Mouse (Mus musculus) gastrocnemius, adult 8-10 months (tissue): ENCODE measurements around the gene Pdgfb. TPM values are rescaled to one million over a fixed set of nuclear protein-coding genes. Genes with fewer than 3 reads are reported as not detected.

Experiments
- DNase-seq, 2 experiments: peaks; one replicate each; pipeline ENCODE4 v3.0.0; 2022; ENCODE audit warnings: low spot score in 2 of 2
- total RNA-seq, 4 experiments: library from RNA; stranded (reverse); gene quantifications; 2 replicates each; pipeline ENCODE4 v1.2.4; 2022

Gene Pdgfb
- total RNA-seq, 4 experiments from 2014 or later: 8.3 to 16.9 (median 12.9) TPM

DNA sequence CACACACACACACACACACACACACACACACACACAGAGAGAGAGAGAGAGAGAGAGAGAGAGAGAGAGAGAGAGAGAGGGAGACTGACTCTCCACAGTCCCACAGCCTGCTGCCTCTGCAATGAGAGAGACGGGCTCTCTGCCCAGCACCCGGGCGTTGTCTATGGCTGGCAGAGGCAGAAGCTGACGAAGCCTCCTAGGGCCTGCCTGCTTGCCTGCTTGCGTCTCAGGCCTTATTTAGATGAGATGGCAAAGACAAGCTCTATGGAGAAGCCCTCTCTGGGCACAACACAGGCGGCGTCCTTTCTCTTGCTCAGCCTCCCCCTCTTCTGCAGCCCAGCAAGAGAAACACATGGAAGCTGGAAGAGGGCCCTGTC lies 4.6 kb downstream of the Pdgfb start:
- DNase-seq: peak; percentile 72 to 79

GRCm38 (mm10) chr15:80009421-80010181 lies 5.2 kb downstream of the Pdgfb start:
- peak in 1 of 2 experiments; percentile 54 for DNase-seq

GRCm38 (mm10) chr15:80008461-80008860 lies 6.3 kb downstream of the Pdgfb start:
- DNase-seq: peak in 1 of 2 experiments; percentile 11

DNA sequence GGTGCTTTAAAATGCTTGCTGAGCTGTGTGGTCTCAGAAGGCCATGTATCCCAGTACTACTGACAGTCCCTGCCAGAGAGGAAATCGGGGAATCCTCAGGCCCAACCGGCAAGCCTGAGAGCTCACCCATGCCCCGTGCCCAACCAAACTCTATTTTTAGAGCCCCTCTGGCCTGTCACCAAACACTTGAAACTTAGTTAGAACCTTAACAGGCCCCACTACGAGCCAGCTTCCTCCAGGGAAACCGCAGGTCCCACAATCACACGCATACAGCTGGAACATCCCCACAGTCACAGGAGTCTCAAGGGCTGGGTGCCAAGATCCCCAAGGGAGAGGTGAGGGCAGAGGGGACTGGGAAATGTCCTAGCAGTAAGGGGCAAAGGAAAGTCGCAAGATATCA lies 8.6 kb downstream of the Pdgfb start:
- peak; percentile 54 to 66 for DNase-seq

- DNase-seq: no peak
Measured at GRCm38 (mm10) chr15:80005436-80005835, 9.3 kb downstream of the Pdgfb start.

DNA sequence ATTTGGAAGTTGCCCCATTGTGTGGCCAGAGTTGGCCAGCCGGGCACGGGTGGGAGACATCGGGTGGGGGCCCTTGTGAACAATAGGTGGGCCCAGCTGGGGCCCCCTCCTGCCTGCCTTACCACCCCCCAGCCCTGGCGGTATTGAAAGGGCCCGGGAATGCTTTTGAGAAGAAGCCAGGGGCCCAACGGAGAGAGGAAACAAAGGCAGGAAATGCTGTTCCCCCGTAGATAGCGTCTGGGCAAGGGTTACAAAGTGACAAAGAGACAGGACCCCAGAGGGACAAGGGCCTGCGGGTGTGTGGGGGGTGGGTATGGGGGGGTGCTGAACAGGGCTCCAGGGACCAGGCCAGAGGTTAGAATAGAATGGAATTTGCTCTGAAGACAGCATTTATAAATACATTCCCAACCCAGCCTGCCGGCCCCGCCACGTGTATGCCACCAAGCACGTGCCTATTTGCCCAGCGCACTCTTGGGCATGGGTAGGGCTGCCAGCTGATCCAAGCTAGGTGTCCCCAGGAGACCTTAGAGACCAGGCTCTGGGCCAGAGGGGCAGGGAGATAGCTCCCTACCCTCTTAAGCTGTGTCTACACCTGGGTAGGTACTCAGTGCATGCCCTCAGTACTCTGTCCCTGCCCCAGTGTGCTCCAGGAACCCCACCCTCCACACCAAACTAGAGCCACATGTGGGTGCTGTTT lies 10.0 kb downstream of the Pdgfb start:
- no peak for DNase-seq

- no peak for DNase-seq
Measured at GRCm38 (mm10) chr15:80003581-80003980, 11.2 kb downstream of the Pdgfb start.

GRCm38 (mm10) chr15:80001601-80002000 lies 13.2 kb downstream of the Pdgfb start:
- DNase-seq: no peak

GRCm38 (mm10) chr15:80000694-80001093 lies 14.1 kb downstream of the Pdgfb start:
- DNase-seq: no peak

GRCm38 (mm10) chr15:79997988-79998387 lies 16.8 kb downstream of the Pdgfb start:
- DNase-seq: no peak

DNA sequence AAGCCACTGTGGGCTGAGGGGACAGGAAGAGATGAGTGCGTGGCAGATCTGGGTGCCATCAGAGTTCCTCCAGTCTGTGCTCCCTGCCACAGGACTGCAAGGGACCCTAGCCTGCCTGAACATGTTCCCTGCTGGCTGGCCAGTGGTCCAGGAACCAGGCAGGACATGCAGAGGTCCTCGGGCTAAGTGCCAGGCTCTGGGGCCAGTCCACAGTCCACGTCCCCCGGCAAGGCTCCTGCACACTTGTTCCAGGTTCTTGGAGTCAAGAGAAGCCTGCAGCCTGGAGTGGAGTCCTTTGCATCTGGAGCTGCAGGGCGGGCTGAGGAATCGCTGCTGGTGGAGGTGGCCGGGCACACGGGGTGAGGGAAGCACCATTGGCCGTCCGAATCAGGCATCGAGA lies 18.0 kb downstream of the Pdgfb start:
- no peak for DNase-seq

GRCm38 (mm10) chr15:79995552-79995951 lies 19.2 kb downstream of the Pdgfb start:
- no peak for DNase-seq

- DNase-seq: no peak
Measured at GRCm38 (mm10) chr15:79994566-79994965, 20.2 kb downstream of the Pdgfb start.

GRCm38 (mm10) chr15:79986182-79986581 lies 28.6 kb downstream of the Pdgfb start:
- DNase-seq: no peak

DNA sequence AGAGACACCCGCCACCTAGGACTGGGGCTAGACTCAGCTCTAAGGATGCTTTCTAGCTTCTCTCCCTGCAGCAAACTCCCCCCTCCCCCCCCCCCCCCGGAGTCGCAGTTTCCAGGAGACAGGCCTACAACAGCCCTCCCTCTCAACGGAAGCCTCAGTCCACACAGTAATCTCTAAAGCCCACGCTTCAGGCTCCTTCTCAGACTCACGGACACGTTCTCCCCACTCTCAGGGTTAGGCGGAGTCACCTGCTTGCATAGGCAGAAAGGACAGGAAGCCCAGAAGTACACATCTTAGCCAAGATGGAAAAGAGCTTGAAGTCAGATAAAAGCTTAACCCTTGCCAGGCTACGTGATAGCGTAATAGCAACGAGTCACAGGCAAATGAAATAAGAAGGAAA lies 29.3 kb downstream of the Pdgfb start:
- DNase-seq: no peak

DNA sequence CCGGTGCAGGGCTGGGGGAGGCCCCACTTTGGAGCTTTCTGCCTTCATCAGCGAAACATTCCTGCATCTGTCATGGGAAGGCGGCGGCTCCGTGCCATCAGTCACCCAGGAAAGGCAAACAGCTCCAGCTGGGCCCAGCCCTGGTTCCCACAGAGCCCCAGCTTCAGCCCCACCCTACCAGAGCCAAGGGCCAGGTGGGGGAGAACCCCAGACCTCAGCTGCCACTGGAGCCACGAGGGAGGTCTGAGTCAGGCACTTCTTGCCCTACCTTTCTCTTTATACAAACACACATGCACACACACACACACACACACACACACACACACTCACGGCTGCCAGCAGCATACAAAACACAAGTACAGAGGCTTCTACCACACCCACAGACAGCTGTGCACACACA lies 30.6 kb downstream of the Pdgfb start:
- DNase-seq: peak in 1 of 2 experiments; percentile 37

- DNase-seq: no peak
Measured at GRCm38 (mm10) chr15:79980716-79981115, 34.1 kb downstream of the Pdgfb start.

GRCm38 (mm10) chr15:79972186-79972585 lies 42.6 kb downstream of the Pdgfb start:
- DNase-seq: no peak

DNA sequence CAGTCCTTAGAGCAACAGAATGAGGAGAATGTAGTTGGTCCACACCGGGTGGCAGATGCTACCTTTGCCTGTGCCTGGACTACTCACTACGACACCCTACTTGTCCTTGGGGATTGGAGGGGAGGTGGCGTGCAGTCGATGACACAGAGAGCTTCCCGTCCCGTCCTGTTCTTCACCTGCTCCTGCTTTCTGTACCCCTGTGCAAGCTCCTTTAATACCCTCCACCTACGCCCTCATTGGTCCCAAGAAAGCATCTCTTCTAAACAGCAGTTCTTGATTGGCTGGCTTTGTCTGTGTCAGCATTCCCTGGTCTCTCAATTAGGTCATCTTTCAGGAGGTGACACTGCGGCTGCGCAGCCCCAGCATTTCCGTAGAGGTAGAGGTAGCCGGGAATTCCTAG lies 43.8 kb downstream of the Pdgfb start, which contains the start of gene Cbx7:
TSS of gene Cbx7 (minus strand) at position 180 of the 400 bp plus-strand sequence.
- no peak for DNase-seq

DNA sequence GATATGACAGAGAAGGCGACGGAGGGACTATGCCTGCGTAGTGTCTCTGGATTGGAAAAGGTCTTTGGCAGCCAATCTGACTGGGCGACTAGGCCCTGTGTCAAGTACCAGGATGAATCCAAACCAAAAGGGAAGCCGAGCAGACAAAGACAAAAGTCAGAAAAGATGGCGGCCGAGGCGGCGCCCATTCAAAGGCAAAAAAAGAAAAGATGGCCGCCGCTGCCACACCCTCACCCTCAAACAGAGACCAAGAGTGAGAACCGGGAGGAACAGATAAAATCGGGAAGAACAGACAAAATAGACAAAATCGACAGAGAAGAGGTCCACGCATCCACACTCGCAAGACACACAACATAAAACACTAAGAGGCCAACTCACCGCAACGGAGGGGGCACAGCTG lies 44.3 kb downstream of the Pdgfb start:
- no peak for DNase-seq

DNA sequence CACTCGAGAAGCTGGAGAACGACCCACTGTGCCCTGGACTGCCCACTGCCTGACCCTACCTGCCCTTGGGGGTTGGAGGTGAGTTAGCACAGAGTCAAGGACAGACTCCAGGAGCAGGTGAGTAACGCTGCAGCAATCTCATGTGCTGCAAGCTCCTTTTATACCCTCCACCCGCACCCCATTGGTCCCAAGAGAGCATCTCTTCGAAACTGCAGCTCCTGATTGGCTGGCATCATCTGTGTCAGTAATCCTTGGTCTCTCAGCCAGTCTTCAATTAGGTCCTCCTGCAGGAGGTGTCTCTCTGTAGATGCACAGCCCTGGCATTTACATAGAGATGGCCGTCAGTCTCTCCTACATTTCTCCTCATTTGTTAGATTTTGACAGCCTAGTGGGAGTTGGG lies 47.4 kb downstream of the Pdgfb start:
- no peak for DNase-seq

GRCm38 (mm10) chr15:79964376-79964775 lies 50.4 kb downstream of the Pdgfb start:
- no peak for DNase-seq

- no peak for DNase-seq
Measured at GRCm38 (mm10) chr15:79962661-79963060, 52.1 kb downstream of the Pdgfb start.
